Mouse (Mus musculus) megakaryocyte, embryonic 14.5 days (primary cell): ENCODE results near the gene Gbgt1.

ENCODE experiments used
- FLI1 ChIP-seq: IDR thresholded peaks from 2 replicates; pipeline ENCODE4 v1.6.1; 2012; ENCODE audit warnings: low read length, inconsistent platforms, mixed read lengths
- GATA1 ChIP-seq: IDR thresholded peaks from 3 replicates; pipeline ENCODE4 v1.6.1; 2012; ENCODE audit warnings: mixed read lengths, low read length, inconsistent platforms, borderline replicate concordance

DNA sequence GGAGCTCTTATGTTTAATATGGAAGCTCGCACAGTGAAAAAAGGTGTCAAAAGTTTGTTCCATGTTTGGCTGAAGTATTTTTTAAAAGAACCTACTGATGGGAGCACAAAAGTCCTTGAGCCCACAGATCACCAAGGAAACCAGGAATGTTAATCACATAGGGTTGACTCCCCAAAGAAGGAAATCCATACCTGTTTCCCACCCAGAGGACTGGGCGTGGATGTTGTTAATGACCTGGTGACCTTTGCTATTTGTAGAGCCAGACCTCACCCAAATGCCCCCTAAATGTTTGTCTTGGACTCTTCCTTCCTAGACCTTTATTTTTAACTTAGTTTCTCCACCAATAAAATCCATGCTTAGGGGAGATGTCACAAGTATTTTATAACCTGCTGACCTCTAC lies 26.1 kb upstream of the Gbgt1 start:
- TF ChIP-seq GATA1: no peak
- TF ChIP-seq FLI1: no peak
